Mouse (Mus musculus) embryonic fibroblast, embryonic 13.5 days (primary cell): ENCODE measurements at regions not wholly inside any gene's neighbourhood (a gene's known extent, or its start where the extent isn't known, plus 50 kb on each side); places are given as distances from the start of the nearest gene placed in this dataset.
"Not testable (repeated sequence)": the region's sequence is repeated elsewhere in the genome, so short reads cannot be mapped to it uniquely, and the experiment has no call there.

Experiments
- CTCF ChIP-seq: IDR thresholded peaks from 2 replicates; pipeline ENCODE4 v1.5.1; 2011; ENCODE audit warnings: mild to moderate bottlenecking, control low read depth, low read length, moderate library complexity, borderline replicate concordance; ENCODE audit not compliant: insufficient read depth
- POLR2A ChIP-seq: IDR thresholded peaks from 2 replicates; pipeline ENCODE4 v1.6.1; 2011; ENCODE audit warnings: low read depth, mild to moderate bottlenecking, control low read depth, low read length, moderate library complexity

DNA sequence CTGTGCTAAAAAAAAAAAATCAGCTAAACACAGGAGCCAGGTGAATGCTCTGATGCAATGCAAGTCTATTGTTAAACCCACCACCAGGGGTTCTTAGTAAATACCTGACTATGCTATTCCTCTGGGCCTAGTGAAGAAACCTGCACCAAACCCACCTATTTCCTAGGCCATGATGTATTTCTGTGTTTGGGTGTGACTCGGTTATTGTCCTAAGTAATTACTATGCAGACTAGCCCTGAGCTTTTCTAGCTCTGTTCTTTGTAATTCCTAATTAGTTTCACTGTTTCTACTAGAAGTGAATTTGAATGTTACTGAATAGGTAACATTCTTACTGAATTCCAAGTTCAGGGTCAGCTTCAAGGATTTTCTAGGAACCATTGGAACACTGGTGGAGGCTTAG, 363.8 kb upstream of the 4930578C19Rik start:
- not testable (repeated sequence) for TF ChIP-seq CTCF, POLR2A
